Mouse (Mus musculus) forebrain, embryonic 13.5 days (tissue): ENCODE results near the gene P3h2. TPM values are rescaled to one million over a fixed set of nuclear protein-coding genes. Genes with fewer than 3 reads are reported as not detected.

Source experiments
- ATAC-seq: fragments of 200-750 bp; cut with Nextera tagmentation; 2 replicates; pipeline ENCODE4 v1.8.0; 2017
- H3K27ac ChIP-seq: fragments of 300-500 bp; sonication (generic); 2 replicates; pipeline ENCODE4 v1.5.1; 2015; ENCODE audit warnings: inconsistent platforms, mild to moderate bottlenecking, moderate library complexity
- H3K27me3 ChIP-seq: fragments of 300-500 bp; sonication (generic); 2 replicates; pipeline ENCODE4 v1.6.1; 2015; ENCODE audit warnings: mild to moderate bottlenecking, inconsistent platforms
- H3K36me3 ChIP-seq: fragments of 300-500 bp; sonication (generic); 2 replicates; pipeline ENCODE4 v1.6.1; 2015; ENCODE audit warnings: mild to moderate bottlenecking, inconsistent platforms; ENCODE audit not compliant: poor library complexity, severe bottlenecking
- H3K4me1 ChIP-seq: fragments of 300-500 bp; sonication (generic); 2 replicates; pipeline ENCODE4 v1.6.1; 2015; ENCODE audit warnings: inconsistent platforms
- H3K4me2 ChIP-seq: fragments of 300-500 bp; sonication (generic); 2 replicates; pipeline ENCODE4 v1.6.1; 2015; ENCODE audit warnings: inconsistent platforms, mild to moderate bottlenecking, moderate library complexity
- H3K4me3 ChIP-seq: fragments of 300-500 bp; sonication (generic); 2 replicates; pipeline ENCODE4 v1.5.1; 2015; ENCODE audit warnings: mild to moderate bottlenecking, inconsistent platforms
- H3K9ac ChIP-seq: fragments of 300-500 bp; sonication (generic); 2 replicates; pipeline ENCODE4 v1.6.1; 2015; ENCODE audit warnings: mild to moderate bottlenecking, inconsistent platforms
- H3K9me3 ChIP-seq: fragments of 300-500 bp; sonication (generic); replicated peaks from 2 replicates; pipeline ENCODE4 v1.6.1; 2016; ENCODE audit warnings: inconsistent platforms
- WGBS: fragments of 180-500 bp; shearing (Covaris S2); methylation state at CpG from one replicate; pipeline ENCODE4 v1.1.7; 2015; 5-methylcytosine and 5-hydroxymethylcytosine counted together
- polyA plus RNA-seq: library from polyadenylated mRNA; unstranded; fragments of >200 nt; fragmentation: Nextera tagmentation; extraction: Ambion mirVana; gene quantifications from 2 replicates; pipeline ENCODE4 v1.2.1, GENCODE M21; 2015

Gene P3h2
- polyA plus RNA-seq, 1 experiment from 2014 or later: 0.32 TPM

GRCm38 (mm10) chr16:26088976-26089375, 16.6 kb downstream of the P3h2 start:
- no peaks in the 10 kb centered on the region for H3K27me3 ChIP-seq
- no peak overlapping the region for H3K9ac ChIP-seq
- H3K4me1 ChIP-seq: no peaks in the 10 kb centered on the region
- no peaks in the 10 kb centered on the region for H3K36me3 ChIP-seq
- H3K4me3 ChIP-seq: no peak overlapping the region
- whole genome bisulfite sequencing: 91% methylated on average over 5 of the region's 5 CpGs
- no peak for ATAC-seq
- H3K4me2 ChIP-seq: no peak overlapping the region
- no peak overlapping the region for H3K27ac ChIP-seq
- peaks cover 3% of the 10 kb centered on the region; the same call in 1 of the 2 replicates for H3K9me3 ChIP-seq

- Histone ChIP-seq H3K4me1 (no peaks in the 10 kb centered on the region), H3K4me2 (no peak overlapping the region), H3K27ac (no peak overlapping the region), H3K9ac (no peak overlapping the region), H3K9me3 (peaks cover 3% of the 10 kb centered on the region; the same call in 1 of the 2 replicates), H3K27me3 (no peaks in the 10 kb centered on the region), H3K36me3 (no peaks in the 10 kb centered on the region), H3K4me3 (no peak overlapping the region)
- no peak for ATAC-seq
- WGBS: 88% methylated on average over 1 of the region's 1 CpGs
Measured at GRCm38 (mm10) chr16:26088240-26088639, 17.3 kb downstream of the P3h2 start.

GRCm38 (mm10) chr16:26086955-26087354, 18.6 kb downstream of the P3h2 start:
- peaks cover 3% of the 10 kb centered on the region; the same call in 1 of the 2 replicates for H3K9me3 ChIP-seq
- no peak overlapping the region for H3K9ac ChIP-seq
- ATAC-seq: no peak
- no peak overlapping the region for H3K4me2 ChIP-seq
- 98% methylated on average over 1 of the region's 1 CpGs for WGBS
- H3K27me3 ChIP-seq: no peaks in the 10 kb centered on the region
- no peaks in the 10 kb centered on the region for H3K4me1 ChIP-seq
- no peak overlapping the region for H3K27ac ChIP-seq
- no peak overlapping the region for H3K4me3 ChIP-seq
- H3K36me3 ChIP-seq: no peaks in the 10 kb centered on the region

GRCm38 (mm10) chr16:26085160-26085559, 20.4 kb downstream of the P3h2 start:
- ATAC-seq: no peak
- WGBS: 45% methylated on average over 2 of the region's 2 CpGs
- no peaks in the 10 kb centered on the region for H3K36me3 ChIP-seq
- H3K4me2 ChIP-seq: no peak overlapping the region
- no peak overlapping the region for H3K9ac ChIP-seq
- H3K27ac ChIP-seq: no peak overlapping the region
- no peak overlapping the region for H3K4me3 ChIP-seq
- no peaks in the 10 kb centered on the region for H3K27me3 ChIP-seq
- no peaks in the 10 kb centered on the region for H3K4me1 ChIP-seq
- H3K9me3 ChIP-seq: no peaks in the 10 kb centered on the region

GRCm38 (mm10) chr16:26082831-26083230, 22.8 kb downstream of the P3h2 start:
- Histone ChIP-seq H3K4me1 (peaks cover 2% of the 10 kb centered on the region), H3K9me3 (no peaks in the 10 kb centered on the region), H3K27me3 (no peaks in the 10 kb centered on the region), H3K9ac (no peak overlapping the region), H3K27ac (no peak overlapping the region), H3K4me3 (no peak overlapping the region), H3K4me2 (no peak overlapping the region), H3K36me3 (no peaks in the 10 kb centered on the region)
- WGBS: 97% methylated on average over 1 of the region's 1 CpGs
- ATAC-seq: no peak

GRCm38 (mm10) chr16:26082391-26082790, 23.2 kb downstream of the P3h2 start:
- Histone ChIP-seq H3K4me1 (peaks cover 7% of the 10 kb centered on the region), H3K27ac (no peak overlapping the region), H3K36me3 (no peaks in the 10 kb centered on the region), H3K4me2 (no peak overlapping the region), H3K9ac (no peak overlapping the region), H3K4me3 (no peak overlapping the region), H3K27me3 (no peaks in the 10 kb centered on the region), H3K9me3 (no peaks in the 10 kb centered on the region)
- ATAC-seq: no peak

- Histone ChIP-seq H3K9me3 (no peaks in the 10 kb centered on the region), H3K4me2 (no peak overlapping the region), H3K4me3 (no peak overlapping the region), H3K9ac (no peak overlapping the region), H3K4me1 (peaks cover 11% of the 10 kb centered on the region), H3K27ac (no peak overlapping the region), H3K27me3 (no peaks in the 10 kb centered on the region), H3K36me3 (no peaks in the 10 kb centered on the region)
- WGBS: 16% methylated on average over 7 of the region's 7 CpGs
- ATAC-seq: no peak
Measured at GRCm38 (mm10) chr16:26078923-26079351, 26.6 kb downstream of the P3h2 start.

- no peak overlapping the region for H3K4me2 ChIP-seq
- H3K27ac ChIP-seq: no peak overlapping the region
- no peaks in the 10 kb centered on the region for H3K9me3 ChIP-seq
- WGBS: 25% methylated on average over 2 of the region's 2 CpGs
- H3K4me3 ChIP-seq: no peak overlapping the region
- no peak overlapping the region for H3K9ac ChIP-seq
- H3K4me1 ChIP-seq: peaks cover 11% of the 10 kb centered on the region
- ATAC-seq: no peak
- H3K36me3 ChIP-seq: no peaks in the 10 kb centered on the region
- no peaks in the 10 kb centered on the region for H3K27me3 ChIP-seq
Measured at GRCm38 (mm10) chr16:26078100-26078422, 27.5 kb downstream of the P3h2 start.

- H3K27me3 ChIP-seq: no peaks in the 10 kb centered on the region
- H3K4me2 ChIP-seq: no peak overlapping the region
- peaks cover 11% of the 10 kb centered on the region for H3K4me1 ChIP-seq
- H3K4me3 ChIP-seq: no peak overlapping the region
- no peaks in the 10 kb centered on the region for H3K9me3 ChIP-seq
- ATAC-seq: peak; percentile 38; the same call in 1 of the 2 replicates
- no peaks in the 10 kb centered on the region for H3K36me3 ChIP-seq
- no peak overlapping the region for H3K27ac ChIP-seq
- no peak overlapping the region for H3K9ac ChIP-seq
- 54% methylated on average over 10 of the region's 10 CpGs for WGBS
Measured at GRCm38 (mm10) chr16:26077246-26078099, 28.1 kb downstream of the P3h2 start.

- ATAC-seq: no peak
- Histone ChIP-seq H3K27ac (no peak overlapping the region), H3K9me3 (no peaks in the 10 kb centered on the region), H3K4me2 (no peak overlapping the region), H3K4me1 (peaks cover 11% of the 10 kb centered on the region), H3K36me3 (no peaks in the 10 kb centered on the region), H3K4me3 (no peak overlapping the region), H3K27me3 (no peaks in the 10 kb centered on the region), H3K9ac (no peak overlapping the region)
Measured at GRCm38 (mm10) chr16:26075063-26075462, 30.5 kb downstream of the P3h2 start.

- no peak for ATAC-seq
- Histone ChIP-seq H3K4me2 (no peak overlapping the region), H3K4me3 (no peak overlapping the region), H3K9ac (no peak overlapping the region), H3K4me1 (no peaks in the 10 kb centered on the region), H3K9me3 (no peaks in the 10 kb centered on the region), H3K27me3 (no peaks in the 10 kb centered on the region), H3K27ac (no peak overlapping the region), H3K36me3 (no peaks in the 10 kb centered on the region)
- 95% methylated on average over 3 of the region's 3 CpGs for WGBS
Measured at GRCm38 (mm10) chr16:26070376-26070775, 35.2 kb downstream of the P3h2 start.

- Histone ChIP-seq H3K36me3 (no peaks in the 10 kb centered on the region), H3K4me1 (peaks cover 6% of the 10 kb centered on the region), H3K27me3 (no peaks in the 10 kb centered on the region), H3K4me3 (no peak overlapping the region), H3K9me3 (no peaks in the 10 kb centered on the region), H3K9ac (no peak overlapping the region), H3K4me2 (no peak overlapping the region), H3K27ac (no peak overlapping the region)
- WGBS: 71% methylated on average over 6 of the region's 6 CpGs
- no peak for ATAC-seq
Measured at GRCm38 (mm10) chr16:26065060-26065459, 40.5 kb downstream of the P3h2 start.
